Mouse (Mus musculus) heart, adult 2 months (tissue): ENCODE data around the gene H2afy.

Experiments used
- CTCF ChIP-seq: fragments of 200-600 bp; IDR thresholded peaks from 2 replicates; pipeline ENCODE4 v1.8.1; 2022; ENCODE audit warnings: antibody characterized with exemption, mild to moderate bottlenecking, moderate library complexity
- EP300 ChIP-seq: fragments of 200-500 bp; IDR thresholded peaks from 2 replicates; pipeline ENCODE4 v1.6.1; 2011; ENCODE audit warnings: low read depth, low read length, control low read depth; ENCODE audit not compliant: insufficient read depth
- POLR2A ChIP-seq: fragments of 200-500 bp; IDR thresholded peaks from 2 replicates; pipeline ENCODE4 v1.6.1; 2011; ENCODE audit warnings: mild to moderate bottlenecking, low read depth, low read length, control low read depth; ENCODE audit not compliant: insufficient read depth

GRCm38 (mm10) chr13:56129578-56129977 lies 6.6 kb downstream of the H2afy start:
- TF ChIP-seq CTCF: no peak
- TF ChIP-seq POLR2A: no peak
- no peak for TF ChIP-seq EP300
